Mouse (Mus musculus): ENCODE data around the gene Tmem54.

The Tmem54 gene

GRCm38 (mm10) chr4:129102133-129102829 is 3.1 kb upstream of the Tmem54 start:
- no peak for DNase-seq (ENCODE audit: low read depth)

GRCm38 (mm10) chr4:129106073-129106472 is 725 bp downstream of the Tmem54 start:
- DNase-seq (ENCODE audit: low read depth): no peak

- no peak for DNase-seq (ENCODE audit: low read depth)
These were observed 2.1 kb downstream of the Tmem54 start for GRCm38 (mm10) chr4:129107348-129107899.

DNA sequence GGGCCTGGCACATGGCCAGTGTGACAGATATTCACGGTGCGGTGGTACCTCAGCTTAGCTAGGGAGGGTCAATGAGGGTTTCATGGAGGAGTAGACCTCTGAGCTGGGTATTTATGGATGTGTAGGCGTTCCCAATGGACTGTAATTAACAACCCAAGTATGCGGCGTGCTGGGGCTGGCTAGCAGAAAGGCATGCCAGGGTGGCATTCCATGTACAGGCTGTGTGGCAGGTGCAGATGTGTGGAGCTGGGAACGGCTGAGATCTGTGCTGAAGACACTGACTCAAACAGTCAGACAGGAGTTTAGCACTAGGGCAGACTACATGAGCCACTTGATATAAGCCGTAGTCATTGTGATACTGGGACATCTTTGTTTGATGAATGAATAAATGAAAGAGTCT is 3.3 kb downstream of the Tmem54 start:
- DNase-seq (ENCODE audit: low read depth): no peak

- DNase-seq (ENCODE audit: low read depth): no peak
These were observed 5.5 kb downstream of the Tmem54 start for GRCm38 (mm10) chr4:129110804-129111203.

- DNase-seq (ENCODE audit: low read depth): no peak
These were observed 6.0 kb downstream of the Tmem54 start for GRCm38 (mm10) chr4:129111350-129111749.

- DNase-seq (ENCODE audit: low read depth): no peak
These were observed 6.9 kb downstream of the Tmem54 start for GRCm38 (mm10) chr4:129112231-129112630.

DNA sequence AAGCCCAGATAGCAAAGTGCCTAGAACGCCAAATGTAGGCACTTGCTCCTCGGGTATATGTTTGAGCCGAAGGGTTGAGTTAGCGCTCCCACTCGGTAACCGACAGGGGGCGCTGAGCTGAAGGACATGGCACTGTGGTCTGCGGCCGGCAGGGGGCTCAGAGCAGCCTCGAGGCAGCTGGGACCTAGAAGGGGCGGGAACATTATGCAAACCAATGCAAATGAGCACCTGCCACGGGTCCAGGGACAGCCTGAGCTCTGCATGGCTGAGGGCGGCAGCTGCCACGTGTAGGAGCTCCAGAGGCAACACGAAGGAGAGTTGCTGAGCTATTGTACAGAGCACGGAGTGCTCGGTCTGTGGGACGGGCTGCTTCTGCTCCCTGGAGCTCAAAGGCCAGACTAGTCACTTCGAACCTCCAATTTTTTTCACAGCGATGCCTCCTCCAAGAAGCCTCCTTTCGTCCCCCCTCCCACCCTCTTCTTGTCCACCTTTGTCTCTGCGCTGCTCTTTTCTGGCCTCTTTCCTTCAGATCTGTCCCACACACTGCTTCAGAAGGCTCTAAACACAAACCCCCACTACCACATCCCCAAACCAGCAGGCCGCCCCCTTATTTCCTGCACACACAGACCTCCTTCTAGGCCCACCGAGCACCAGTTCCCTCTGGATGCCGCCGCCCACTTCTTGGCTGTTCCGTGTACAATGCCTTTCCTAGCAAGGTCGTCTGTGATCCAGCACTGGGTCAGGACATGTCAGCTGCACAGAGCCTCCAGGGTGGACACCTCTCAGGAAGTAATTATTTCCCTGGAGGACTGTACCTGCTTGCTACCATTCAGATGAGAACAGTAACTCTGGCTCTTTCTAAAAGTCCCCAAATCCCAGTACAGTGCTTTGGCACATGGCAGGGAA is 8.0 kb downstream of the Tmem54 start:
- DNase-seq (ENCODE audit: low read depth): peak; percentile 84

GRCm38 (mm10) chr4:129116703-129117102 is 11.4 kb downstream of the Tmem54 start:
- no peak for DNase-seq (ENCODE audit: low read depth)

DNA sequence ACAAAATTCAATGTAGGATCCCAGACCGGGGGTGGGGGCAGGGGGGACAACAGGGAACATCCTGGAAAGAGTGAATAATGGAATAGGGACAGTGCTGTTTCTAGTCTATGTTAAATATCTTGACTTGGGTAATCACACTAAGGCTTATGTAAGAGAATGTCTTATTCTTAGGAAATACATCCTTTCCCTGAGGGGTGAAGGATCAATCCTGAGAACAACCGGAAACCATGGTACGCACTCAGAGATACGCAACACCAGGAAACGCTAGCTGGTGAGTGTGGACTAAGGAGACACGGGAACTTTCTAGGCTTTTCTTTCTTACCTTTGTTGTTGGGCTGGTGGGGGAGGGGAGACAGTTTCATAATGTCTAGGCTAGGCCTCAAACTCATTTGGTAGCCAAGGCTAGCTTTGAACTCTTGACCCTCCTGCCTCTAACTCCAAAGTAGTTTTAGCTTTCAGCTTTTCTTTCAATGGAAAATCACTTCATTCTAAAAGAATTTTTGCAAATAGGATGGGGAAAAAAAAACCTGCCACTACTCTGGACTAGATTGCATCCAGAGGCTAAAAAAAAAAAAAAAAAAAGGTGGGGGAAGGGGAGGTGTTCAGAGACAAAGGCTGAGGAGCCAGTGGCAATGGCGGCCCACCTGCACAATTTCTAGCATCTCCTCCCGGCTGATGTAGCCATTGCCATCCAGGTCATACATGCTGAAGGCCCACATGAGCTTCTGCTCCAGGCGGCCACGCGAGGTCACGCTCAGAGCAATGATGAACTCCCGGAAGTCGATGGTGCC is 12.6 kb downstream of the Tmem54 start:
- DNase-seq (ENCODE audit: low read depth): no peak

DNA sequence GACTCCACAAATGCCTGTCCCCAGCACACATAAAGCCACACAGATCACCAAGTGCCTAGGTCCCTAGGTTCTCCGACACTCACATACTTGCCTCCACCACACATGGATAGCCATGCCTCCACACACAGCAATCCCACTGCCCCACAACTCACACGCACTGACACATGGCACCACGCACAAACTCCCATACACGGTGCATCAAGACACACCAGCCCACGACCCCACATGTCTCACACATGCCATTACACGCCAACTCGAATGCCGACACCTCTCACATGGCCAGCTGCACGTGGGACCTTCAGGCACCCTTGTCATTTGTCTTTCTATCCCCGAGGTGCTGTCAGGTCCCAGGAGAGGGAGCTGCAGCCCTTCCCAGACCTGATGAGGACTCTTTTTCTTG is 14.4 kb downstream of the Tmem54 start:
- no peak for DNase-seq (ENCODE audit: low read depth)

- DNase-seq (ENCODE audit: low read depth): peak; percentile 80
These were observed 15.4 kb downstream of the Tmem54 start for GRCm38 (mm10) chr4:129120520-129121445.

DNA sequence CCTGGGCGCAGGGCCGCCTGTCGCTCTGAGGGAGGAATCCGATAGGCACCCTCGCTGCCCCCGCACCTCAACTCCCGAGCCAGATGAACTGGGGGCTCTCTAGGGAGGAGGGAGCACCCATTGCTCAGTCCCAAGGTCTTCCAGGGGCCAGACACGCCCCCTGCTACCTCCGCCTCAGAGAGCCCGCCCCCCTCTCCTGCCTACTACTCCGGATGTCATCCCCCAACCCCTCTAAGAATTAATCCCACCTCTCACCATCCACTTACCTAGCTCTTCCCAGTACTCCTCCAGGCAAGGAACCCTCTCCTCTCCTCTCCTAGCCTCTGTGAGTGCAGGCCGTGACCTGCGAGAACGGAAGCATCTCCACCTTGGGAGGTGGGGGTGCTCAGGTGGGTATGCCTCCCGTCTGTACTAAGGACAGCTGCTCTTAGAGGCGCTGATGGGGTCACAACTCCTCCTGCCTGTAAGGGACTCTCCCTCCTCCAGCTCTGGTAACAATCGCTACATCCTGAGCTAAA is 16.3 kb downstream of the Tmem54 start, which contains the start of gene Hpca:
Hpca (minus strand) TSS at position 468 of the 518 bp plus-strand sequence.
- no peak for DNase-seq (ENCODE audit: low read depth)

DNA sequence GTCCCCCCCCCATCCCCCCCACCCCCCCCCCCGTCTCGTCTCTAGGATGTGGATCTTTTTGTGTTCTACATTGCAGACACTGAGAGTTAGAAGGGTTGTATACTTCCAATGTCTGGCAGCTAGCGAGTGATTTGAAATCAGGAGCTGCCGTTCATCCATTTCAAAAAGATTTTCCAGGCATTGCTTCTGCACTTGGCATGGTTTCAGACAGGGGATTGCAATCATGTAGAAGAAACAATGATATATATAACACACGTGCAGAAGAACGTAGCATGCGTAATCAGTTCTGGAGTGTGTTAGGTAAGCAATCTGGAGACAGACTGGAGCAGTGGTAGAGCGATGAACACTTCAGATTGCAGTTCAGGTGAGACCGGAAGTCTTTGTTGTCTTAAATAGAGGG is 16.8 kb downstream of the Tmem54 start:
- DNase-seq (ENCODE audit: low read depth): peak; percentile 23

DNA sequence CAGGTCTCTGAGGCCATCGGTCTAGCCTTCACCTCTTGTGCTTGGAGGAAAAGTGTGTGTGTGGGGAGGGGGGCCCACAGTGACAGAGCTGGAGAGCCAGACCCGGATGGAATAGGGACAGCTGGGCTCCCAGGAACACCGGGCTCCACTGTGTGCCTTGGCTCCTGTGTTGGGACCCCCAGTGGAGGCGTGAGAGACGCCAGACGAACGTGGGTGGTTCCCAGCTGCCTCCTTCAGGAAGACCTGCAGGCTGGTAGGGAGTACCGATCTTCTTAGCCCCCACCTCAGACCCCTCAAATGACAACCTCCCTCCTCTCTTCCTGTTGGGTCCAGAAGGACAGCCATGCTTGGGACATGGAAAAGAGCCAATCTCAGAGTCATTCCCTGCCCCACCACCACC is 17.4 kb downstream of the Tmem54 start:
- no peak for DNase-seq (ENCODE audit: low read depth)

DNA sequence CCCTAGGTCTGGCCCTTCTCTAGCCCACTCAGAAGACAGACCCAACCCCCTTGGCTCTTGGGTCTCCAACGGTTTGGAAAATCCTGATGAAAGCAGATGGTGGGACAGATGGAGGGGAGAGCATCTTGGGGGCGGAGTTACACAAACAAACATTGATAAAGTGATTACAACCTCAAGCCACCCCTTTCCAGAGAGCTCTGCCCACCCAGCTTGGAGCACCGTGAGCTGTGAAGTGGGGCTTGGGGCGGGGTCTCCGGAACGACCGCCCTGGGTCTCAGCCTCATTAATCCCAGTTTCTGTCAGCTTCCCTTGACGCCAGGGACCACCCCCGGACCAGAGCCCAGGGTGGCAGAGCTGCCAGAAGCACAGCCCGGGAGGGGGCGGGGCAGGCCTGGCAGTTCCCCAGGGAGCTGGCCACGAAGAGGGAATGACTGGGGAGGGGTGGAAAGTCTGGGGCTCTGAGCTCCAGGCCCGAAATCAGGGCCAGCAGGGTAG is 19.4 kb downstream of the Tmem54 start:
- no peak for DNase-seq (ENCODE audit: low read depth)

DNA sequence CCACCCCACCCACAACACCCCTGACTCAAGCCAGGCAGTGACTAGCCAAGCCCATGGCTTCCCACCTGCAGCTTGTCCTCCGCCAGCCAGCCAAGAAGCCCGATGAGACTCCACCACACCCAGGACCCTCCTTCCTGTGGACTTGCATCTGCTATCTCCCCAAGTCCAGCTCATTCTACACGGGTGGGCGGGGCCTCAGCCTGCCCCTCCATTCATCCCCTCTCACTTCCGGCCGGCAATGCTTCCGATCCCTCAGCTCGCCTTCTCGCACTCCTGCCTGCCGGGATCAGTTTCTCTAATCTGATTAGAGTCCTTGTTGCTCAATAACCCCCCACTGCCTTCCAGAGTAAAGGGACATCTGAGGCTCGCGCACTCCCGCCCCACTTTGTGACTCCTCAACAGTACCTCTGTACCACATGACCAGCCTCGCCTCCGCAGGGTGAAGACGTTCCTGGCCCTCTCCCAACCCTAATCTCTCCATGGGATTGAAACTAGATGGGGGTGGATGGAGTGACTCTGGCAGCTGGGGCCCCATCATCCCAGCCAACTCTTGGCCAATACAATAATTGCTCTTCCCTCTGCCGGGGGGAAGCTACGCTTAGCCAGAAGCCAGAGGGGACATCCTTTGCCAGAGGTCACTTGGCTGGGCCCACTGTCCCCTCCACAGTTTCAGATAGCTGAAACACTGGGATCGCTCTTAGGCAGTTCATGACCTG is 20.5 kb downstream of the Tmem54 start:
- DNase-seq (ENCODE audit: low read depth): no peak

DNA sequence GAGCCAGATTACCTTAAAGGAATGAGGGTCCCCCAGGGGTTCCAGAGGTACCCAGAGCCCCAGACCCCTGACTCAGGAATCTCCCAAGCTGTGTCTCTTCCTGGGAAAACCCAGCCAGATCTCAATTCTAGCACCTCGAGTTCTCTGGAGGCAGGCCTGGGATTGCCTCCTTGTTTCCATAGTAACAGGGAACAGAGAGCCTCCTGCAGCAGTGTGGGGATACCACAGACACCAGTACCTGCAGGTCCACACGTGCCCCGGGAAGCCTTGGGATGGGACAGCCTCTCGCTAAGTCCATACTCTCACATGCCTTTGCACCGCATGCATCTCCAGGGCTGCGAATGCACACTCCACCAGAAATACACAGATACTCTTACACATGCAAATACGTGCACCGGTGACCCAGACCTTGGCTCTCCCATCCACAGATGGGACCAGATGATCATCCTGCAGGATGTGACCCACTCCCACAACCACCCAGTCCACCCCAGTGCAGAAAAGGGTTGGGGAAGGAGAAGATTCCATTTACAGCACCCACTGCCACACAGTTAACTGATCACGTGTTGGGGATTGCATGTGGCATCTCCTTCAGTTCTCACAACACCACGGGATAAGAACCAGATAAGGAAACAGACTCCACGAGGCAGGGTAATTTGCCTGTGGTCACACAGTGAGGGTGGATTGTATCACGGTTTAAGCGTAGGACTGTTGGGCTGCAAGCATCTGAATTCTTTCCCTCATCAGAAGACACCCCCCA is 23.4 kb downstream of the Tmem54 start:
- no peak for DNase-seq (ENCODE audit: low read depth)

DNA sequence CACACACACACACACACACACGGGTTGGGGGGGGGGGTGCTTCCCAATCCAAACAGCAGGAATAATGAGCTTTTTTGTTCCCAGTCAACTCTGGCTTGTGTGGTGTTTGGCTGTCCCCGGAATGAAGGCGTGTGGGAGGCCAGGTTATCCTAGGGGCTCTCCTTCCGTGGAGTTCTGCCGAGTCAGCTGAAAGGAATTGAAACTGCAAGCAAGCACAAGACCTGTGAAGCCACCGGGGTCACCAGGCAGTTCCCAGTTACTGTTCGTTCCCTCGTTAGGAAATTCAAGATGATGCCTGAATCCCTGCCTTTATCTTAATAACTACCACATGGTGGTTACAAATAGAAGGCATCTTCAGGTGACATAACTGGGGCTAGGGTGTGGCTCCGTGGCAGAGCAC is 24.0 kb downstream of the Tmem54 start:
- peak; percentile 32 for DNase-seq (ENCODE audit: low read depth)

Data from induced T-regulatory cell, adult 2 months (primary cell).